ENCODE assay signal across 8 mouse cellular contexts in the genomic region with DNA sequence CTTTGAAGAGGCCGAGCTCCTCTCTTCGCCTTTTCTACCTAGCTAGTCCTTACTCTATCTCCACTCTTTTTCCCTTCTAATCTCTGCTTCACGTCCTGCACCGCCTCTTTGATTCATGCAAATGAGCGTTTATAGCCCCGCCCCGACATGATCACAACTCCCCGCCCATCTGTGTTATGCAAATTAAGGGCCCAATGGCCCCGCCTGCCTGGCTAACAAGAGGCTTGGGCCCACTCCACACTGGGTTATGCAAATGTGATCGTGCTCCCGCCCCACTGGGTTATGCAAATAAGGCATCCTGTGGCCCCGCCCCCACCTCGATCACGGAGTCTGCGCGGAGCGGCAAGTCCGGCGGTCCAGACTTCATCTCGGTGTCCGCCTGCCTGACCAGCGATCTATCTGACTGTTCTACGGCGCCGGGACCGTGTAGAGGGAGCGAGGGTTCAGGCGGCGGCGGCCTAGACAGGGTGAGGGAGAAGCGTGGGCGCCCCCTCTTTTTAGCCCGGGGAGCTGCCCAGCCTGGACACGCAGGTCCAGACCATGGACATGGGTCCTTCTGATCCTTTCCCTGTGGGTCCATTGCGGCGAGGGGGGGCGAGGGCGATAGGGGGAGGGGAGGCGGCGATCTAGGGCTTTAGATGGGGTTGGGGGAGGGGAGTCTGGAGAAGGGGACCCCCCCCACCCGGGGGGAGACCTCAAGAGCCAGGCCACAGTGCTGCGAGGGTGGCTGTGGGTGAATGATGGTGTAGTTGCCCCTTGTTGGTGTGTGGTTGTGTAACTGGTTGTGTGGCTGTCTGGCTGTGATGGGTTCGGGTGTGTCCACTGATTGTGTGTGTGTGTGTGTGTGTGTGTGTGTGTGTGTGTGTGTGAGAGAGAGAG. TPM values are rescaled to one million over a fixed set of nuclear protein-coding genes. Genes with fewer than 3 reads are reported as not detected.
A peak's percentile ranks its signal among the peaks of the same experiment; 100 is the strongest.
DNase-seq lines count a peak whose midpoint lies in the region; ATAC-seq lines count a peak whose summit lies in the region.

Gene Plppr2 (plus strand): TSS at position 342 of the 879 bp plus-strand sequence.

- H3K4me2 ChIP-seq in intestine, embryonic 15.5 days (replicated peaks): peak within 1 kb of the TSS; percentile 73

- H3K36me3 ChIP-seq in intestine, embryonic 15.5 days: no peaks in the 10 kb centered on the region

- no peaks in the 10 kb centered on the region for H3K9me3 ChIP-seq in intestine, embryonic 15.5 days

- no peaks in the 10 kb centered on the region for H3K27me3 ChIP-seq in intestine, embryonic 15.5 days (replicated peaks)

- 2% methylated on average over 42 of the region's 43 CpGs for WGBS in intestine, embryonic 15.5 days

- intact Hi-C loops in gastrocnemius, postnatal 36 days (cut with DNase I): no loop called here
- intact Hi-C loops in left cerebral cortex, postnatal 14 days (cut with DNase I): loop anchor here (2.0 kb wide), 1 partner anchor 18 kb away; the partner anchor contains the start of gene Swsap1

- H3K4me1 ChIP-seq in intestine, embryonic 15.5 days (replicated peaks): 0 out of 2 replicates have a peak, but pooled peaks cover 6% of the 10 kb centered on the region

- 0 out of 2 replicates have a peak within 1 kb of the TSS, but pooled peaks have one; percentile 14 for H3K27ac ChIP-seq in intestine, embryonic 15.5 days

- ATAC-seq in intestine, embryonic 15.5 days: peak; percentile 99
- ATAC-seq in megakaryocyte-erythroid progenitor cell, adult 5-6 weeks (replicated peaks; ENCODE audit: low FRiP score, low TSS enrichment, poor library complexity, severe bottlenecking): peak; percentile 98

- peak within 1 kb of the TSS; percentile 46 for H3K9ac ChIP-seq in intestine, embryonic 15.5 days

- DNase-seq in adrenal gland, adult 8-10 months: peak; percentile 99
- peak; percentile 96 for DNase-seq in embryo, embryonic 9.5 days (ENCODE audit: extremely low spot score)
- peak; percentile 86 to 92 for DNase-seq in gastrocnemius, postnatal 36 days
- peak; percentile 98 for DNase-seq in left cerebral cortex, postnatal 14 days (ENCODE audit: low spot score in 2 of 2)
- peak; percentile 98 for DNase-seq in right cerebral cortex, postnatal 14 days
- DNase-seq in urinary bladder, postnatal 25 days (ENCODE audit: low spot score): peak; percentile 95

- H3K4me3 ChIP-seq in intestine, embryonic 15.5 days (replicated peaks): peak within 1 kb of the TSS; percentile 60

RNA-seq across cellular contexts. Expression of gene Plppr2, which starts in this region (rescaled TPM):
- total RNA-seq in adrenal gland, adult 8-10 months (2022): 10 to 100 TPM; 19.6 to 44.0 (median 32.1) TPM
- total RNA-seq in gastrocnemius, postnatal 36 days (2021): under 1 TPM; 0.49 to 0.64 TPM
- polyA plus RNA-seq in intestine, embryonic 15.5 days (2015; fragmentation: Nextera tagmentation; extraction: Ambion mirVana): 6.9 and 7.0 TPM in 2 replicates
- 100 to 1,000 TPM; 262 to 263 TPM for total RNA-seq in left cerebral cortex, postnatal 14 days (2021)
- total RNA-seq in megakaryocyte-erythroid progenitor cell, adult 5-6 weeks (2014; fragmentation: Nextera tagmentation): not detected in 2 replicates
- total RNA-seq in megakaryocyte-erythroid progenitor cell, adult 5-6 weeks (2017): not detected in 2 replicates

Comparison
In these comparisons a context has a peak if more than half of its experiments do, and no peak if none do; other contexts are left out.
1. Peak in every context shown above with its lines: DNase-seq, ATAC-seq, H3K4me3 ChIP-seq and H3K27ac ChIP-seq.
2. RNA of gene Plppr2 (total RNA-seq): 262 to 263 TPM in left cerebral cortex, postnatal 14 days and 19.6 to 44.0 TPM in adrenal gland, adult 8-10 months; 0.49 to 0.64 TPM in gastrocnemius, postnatal 36 days and not detected in megakaryocyte-erythroid progenitor cell, adult 5-6 weeks; every median in the first group is over 10 times any median in the second.
3. RNA of gene Plppr2 (total RNA-seq): 262 to 263 TPM in left cerebral cortex, postnatal 14 days; 19.6 to 44.0 TPM in adrenal gland, adult 8-10 months; every median in the first group is over 4 times any median in the second.
4. Peak in DNase-seq in gastrocnemius, postnatal 36 days; RNA of the gene not detected or under 1 TPM.
5. Peak in ATAC-seq in megakaryocyte-erythroid progenitor cell, adult 5-6 weeks; RNA of the gene not detected or under 1 TPM.